Mouse (Mus musculus): ENCODE data around the gene Gria1. TPM values are rescaled to one million over a fixed set of nuclear protein-coding genes. Genes with fewer than 3 reads are reported as not detected.

Gria1 gene
- polyA plus RNA-seq, 1 experiment from 2014 or later, result 0.29 TPM

GRCm38 (mm10) chr11:57140162-57140780 lies 129.1 kb downstream of the Gria1 start:
- H3K27me3 ChIP-seq (ENCODE audit: insufficient read depth, low read length), result no peaks in the 10 kb centered on the region
- no peaks in the 10 kb centered on the region for H3K36me3 ChIP-seq (ENCODE audit: insufficient read depth)
- DNase-seq (no peak), ATAC-seq (ENCODE audit: insufficient read depth) (no peak)
- H3K9me3 ChIP-seq (ENCODE audit: low read depth, low read length), result no peaks in the 10 kb centered on the region
- no peaks in the 10 kb centered on the region for H3K4me1 ChIP-seq (ENCODE audit: insufficient read depth)
- no peak overlapping the region for H3K9ac ChIP-seq
- no peak for TF ChIP-seq CTCF (IDR thresholded peaks at IDR 0.05; ENCODE audit: low read depth)
- H3K27ac ChIP-seq (ENCODE audit: low read depth), result no peak overlapping the region
- H3K4me2 ChIP-seq, result no peak overlapping the region
- no peak overlapping the region for H3K4me3 ChIP-seq (ENCODE audit: low read depth, low read length)
- WGBS, result 69% methylated on average over 14 of the region's 14 CpGs

GRCm38 (mm10) chr11:57143681-57144080 lies 132.5 kb downstream of the Gria1 start:
- H3K27me3 ChIP-seq (ENCODE audit: insufficient read depth, low read length), result no peaks in the 10 kb centered on the region
- H3K9ac ChIP-seq, result no peak overlapping the region
- no peak for DNase-seq
- no peaks in the 10 kb centered on the region for H3K36me3 ChIP-seq (ENCODE audit: insufficient read depth)
- no peak for TF ChIP-seq CTCF (IDR thresholded peaks at IDR 0.05; ENCODE audit: low read depth)
- WGBS, result 71% methylated on average over 5 of the region's 5 CpGs
- no peak overlapping the region for H3K27ac ChIP-seq (ENCODE audit: low read depth)
- no peak overlapping the region for H3K4me2 ChIP-seq
- H3K4me3 ChIP-seq (ENCODE audit: low read depth, low read length), result no peak overlapping the region
- ATAC-seq (ENCODE audit: insufficient read depth), result no peak
- H3K4me1 ChIP-seq (ENCODE audit: insufficient read depth), result no peaks in the 10 kb centered on the region
- H3K9me3 ChIP-seq (ENCODE audit: low read depth, low read length), result no peaks in the 10 kb centered on the region

GRCm38 (mm10) chr11:57145192-57145591 lies 134.0 kb downstream of the Gria1 start:
- no peaks in the 10 kb centered on the region for H3K4me1 ChIP-seq (ENCODE audit: insufficient read depth)
- no peak for TF ChIP-seq CTCF (IDR thresholded peaks at IDR 0.05; ENCODE audit: low read depth)
- WGBS, result 81% methylated on average over 7 of the region's 7 CpGs
- no peaks in the 10 kb centered on the region for H3K36me3 ChIP-seq (ENCODE audit: insufficient read depth)
- no peak overlapping the region for H3K4me2 ChIP-seq
- no peak overlapping the region for H3K9ac ChIP-seq
- no peaks in the 10 kb centered on the region for H3K27me3 ChIP-seq (ENCODE audit: insufficient read depth, low read length)
- no peak overlapping the region for H3K27ac ChIP-seq (ENCODE audit: low read depth)
- DNase-seq, result no peak
- no peak for ATAC-seq (ENCODE audit: insufficient read depth)
- H3K4me3 ChIP-seq (ENCODE audit: low read depth, low read length), result no peak overlapping the region
- no peaks in the 10 kb centered on the region for H3K9me3 ChIP-seq (ENCODE audit: low read depth, low read length)

- Histone ChIP-seq H3K4me1 (ENCODE audit: insufficient read depth) (no peaks in the 10 kb centered on the region), H3K9ac (no peak overlapping the region), H3K36me3 (ENCODE audit: insufficient read depth) (no peaks in the 10 kb centered on the region), H3K27me3 (ENCODE audit: insufficient read depth, low read length) (no peaks in the 10 kb centered on the region), H3K9me3 (ENCODE audit: low read depth, low read length) (no peaks in the 10 kb centered on the region), H3K27ac (ENCODE audit: low read depth) (no peak overlapping the region), H3K4me2 (no peak overlapping the region), H3K4me3 (ENCODE audit: low read depth, low read length) (no peak overlapping the region)
- DNase-seq (no peak), ATAC-seq (ENCODE audit: insufficient read depth) (no peak)
- TF ChIP-seq CTCF (IDR thresholded peaks at IDR 0.05; ENCODE audit: low read depth), result no peak
- 48% methylated on average over 7 of the region's 7 CpGs for WGBS
Measured at GRCm38 (mm10) chr11:57145704-57146103, 134.5 kb downstream of the Gria1 start.

GRCm38 (mm10) chr11:57151674-57152073 lies 140.5 kb downstream of the Gria1 start:
- Histone ChIP-seq H3K4me2 (no peak overlapping the region), H3K9ac (no peak overlapping the region), H3K36me3 (ENCODE audit: insufficient read depth) (no peaks in the 10 kb centered on the region), H3K4me1 (ENCODE audit: insufficient read depth) (no peaks in the 10 kb centered on the region), H3K27ac (ENCODE audit: low read depth) (no peak overlapping the region), H3K27me3 (ENCODE audit: insufficient read depth, low read length) (no peaks in the 10 kb centered on the region), H3K4me3 (ENCODE audit: low read depth, low read length) (no peak overlapping the region), H3K9me3 (ENCODE audit: low read depth, low read length) (no peaks in the 10 kb centered on the region)
- DNase-seq (peak; percentile 8), ATAC-seq (ENCODE audit: insufficient read depth) (no peak)
- WGBS, result 67% methylated on average over 4 of the region's 4 CpGs
- no peak for TF ChIP-seq CTCF (IDR thresholded peaks at IDR 0.05; ENCODE audit: low read depth)

GRCm38 (mm10) chr11:57154998-57155397 lies 143.8 kb downstream of the Gria1 start:
- Histone ChIP-seq H3K4me1 (ENCODE audit: insufficient read depth) (no peaks in the 10 kb centered on the region), H3K4me2 (no peak overlapping the region), H3K9ac (no peak overlapping the region), H3K27ac (ENCODE audit: low read depth) (no peak overlapping the region), H3K36me3 (ENCODE audit: insufficient read depth) (no peaks in the 10 kb centered on the region), H3K9me3 (ENCODE audit: low read depth, low read length) (no peaks in the 10 kb centered on the region), H3K27me3 (ENCODE audit: insufficient read depth, low read length) (no peaks in the 10 kb centered on the region), H3K4me3 (ENCODE audit: low read depth, low read length) (no peak overlapping the region)
- WGBS, result 42% methylated on average over 8 of the region's 8 CpGs
- ATAC-seq (ENCODE audit: insufficient read depth) (no peak), DNase-seq (no peak)
- no peak for TF ChIP-seq CTCF (IDR thresholded peaks at IDR 0.05; ENCODE audit: low read depth)

GRCm38 (mm10) chr11:57159412-57159811 lies 148.2 kb downstream of the Gria1 start:
- H3K4me2 ChIP-seq, result no peak overlapping the region
- H3K36me3 ChIP-seq (ENCODE audit: insufficient read depth), result no peaks in the 10 kb centered on the region
- no peak for TF ChIP-seq CTCF (IDR thresholded peaks at IDR 0.05; ENCODE audit: low read depth)
- no peak overlapping the region for H3K4me3 ChIP-seq (ENCODE audit: low read depth, low read length)
- no peaks in the 10 kb centered on the region for H3K27me3 ChIP-seq (ENCODE audit: insufficient read depth, low read length)
- no peak overlapping the region for H3K27ac ChIP-seq (ENCODE audit: low read depth)
- WGBS, result 55% methylated on average over 3 of the region's 3 CpGs
- H3K4me1 ChIP-seq (ENCODE audit: insufficient read depth), result no peaks in the 10 kb centered on the region
- ATAC-seq (ENCODE audit: insufficient read depth) (no peak), DNase-seq (no peak)
- H3K9me3 ChIP-seq (ENCODE audit: low read depth, low read length), result no peaks in the 10 kb centered on the region
- no peak overlapping the region for H3K9ac ChIP-seq
